Comparison of ENCODE assay signal across 8 mouse cellular contexts in the genomic region with DNA sequence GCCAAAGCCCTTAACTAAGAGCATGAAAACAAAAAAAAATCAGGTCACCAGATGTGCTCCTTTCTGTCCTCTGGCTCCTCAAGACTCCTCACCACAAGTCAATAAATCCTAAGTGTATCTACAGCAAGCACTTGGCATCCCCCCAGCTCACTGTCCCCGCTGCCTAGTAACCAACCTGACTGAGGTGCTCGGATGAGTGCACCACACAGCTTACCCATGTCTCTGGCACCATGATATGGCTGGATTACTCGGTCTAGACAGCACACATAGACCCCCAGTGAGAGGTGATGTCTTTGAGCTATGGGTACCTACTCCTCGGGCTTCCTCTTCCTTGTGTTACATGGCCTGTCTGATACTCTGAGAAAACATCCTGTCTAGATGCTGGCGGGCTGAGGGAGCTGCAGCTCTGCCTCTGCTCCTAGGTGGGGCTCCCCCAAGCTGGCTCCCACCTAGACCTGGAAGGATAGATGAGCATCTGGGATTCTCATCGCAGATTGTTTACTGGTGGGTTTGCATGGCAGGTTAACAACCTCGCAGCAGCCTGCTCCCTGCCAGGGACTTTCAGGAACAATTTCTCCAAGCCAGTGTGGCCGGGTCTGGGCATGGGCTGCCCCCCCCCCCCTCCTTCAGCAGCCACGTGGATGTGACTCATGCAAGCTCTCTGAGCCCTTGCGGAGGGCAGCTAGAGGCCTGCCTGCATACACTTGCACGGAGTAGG. TPM values are rescaled to one million over a fixed set of nuclear protein-coding genes. Genes with fewer than 3 reads are reported as not detected.
DNase-seq lines count a peak whose midpoint lies in the region; ATAC-seq and TF ChIP-seq lines count a peak whose summit lies in the region.

No protein-coding gene starts in this region.

- DNase-seq in kidney, postnatal 14 days, result no peak
- DNase-seq in Patski (ENCODE audit: low read depth, low spot score), result peak; percentile 96
- DNase-seq in cerebellum, postnatal 36 days, result peak; percentile 55 to 57
- peak; percentile 40 to 60 for DNase-seq in heart, postnatal 36 days
- DNase-seq in urinary bladder, postnatal 14 days (ENCODE audit: low spot score), result peak; percentile 59
- DNase-seq in spleen, postnatal 36 days (ENCODE audit: low spot score in 2 of 2), result no peak

- no peak overlapping the region for H3K4me2 ChIP-seq in kidney, embryonic 14.5 days (replicated peaks; ENCODE audit: low read depth, low read length)

- H3K9ac ChIP-seq in kidney, embryonic 14.5 days (ENCODE audit: low read depth, low read length), result no peak overlapping the region

- peaks cover 7% of the 10 kb centered on the region; the same call in 1 of the 2 replicates for H3K4me1 ChIP-seq in kidney, embryonic 14.5 days (ENCODE audit: control insufficient read depth, insufficient read depth, low read length)

- 0 out of 2 replicates have a peak, but pooled peaks have one; percentile 43 for ATAC-seq in kidney, embryonic 14.5 days (ENCODE audit: low FRiP score, low TSS enrichment)
- ATAC-seq in Patski, result peak; percentile 83
- no peak for ATAC-seq in CD4-positive, CD25-positive, alpha-beta regulatory T cell, adult 4 months

- TF ChIP-seq CTCF in Patski (IDR thresholded peaks at IDR 0.05), result no peak

- 45% methylated on average over 11 of the region's 11 CpGs for WGBS in kidney, embryonic 14.5 days

- CTCF ChIA-PET in Patski (lab: Charles Lee), result interaction anchor here (1.1 to 1.5 kb wide), 2 partner anchors 19 to 67 kb away, joined by 4 to 7 read pairs; no protein-coding TSS in a partner anchor

- in situ Hi-C loops in Patski (cut with MboI; ENCODE audit: low pct_unique_long_range_greater_than_20kb), result no loop called here

- POLR2A ChIA-PET in Patski (lab: Charles Lee), result interaction anchor here (0.7 kb wide), 1 partner anchor 811 kb away, joined by 3 read pairs; no protein-coding TSS in a partner anchor

- H3K27ac ChIP-seq in kidney, embryonic 14.5 days (ENCODE audit: low read depth, low read length), result no peak overlapping the region

- no peaks in the 10 kb centered on the region for H3K9me3 ChIP-seq in kidney, embryonic 14.5 days (ENCODE audit: control insufficient read depth, low read length)

- H3K4me3 ChIP-seq in kidney, embryonic 14.5 days (ENCODE audit: low read length), result no peak overlapping the region

- intact Hi-C loops in heart, postnatal 36 days (cut with DNase I), result no loop called here

- H3K36me3 ChIP-seq in kidney, embryonic 14.5 days (ENCODE audit: control insufficient read depth, insufficient read depth, low read length), result no peaks in the 10 kb centered on the region

- no peaks in the 10 kb centered on the region for H3K27me3 ChIP-seq in kidney, embryonic 14.5 days (ENCODE audit: control insufficient read depth, insufficient read depth, low read length)
- H3K27me3 ChIP-seq in Patski, result no peaks in the 10 kb centered on the region

RNA-seq across cellular contexts. Expression of a gene that starts 57.2 kb away (rescaled TPM):
- 0.39 and 0.84 TPM in 2 replicates for polyA plus RNA-seq in kidney, embryonic 14.5 days (2014; fragmentation: Nextera tagmentation; extraction: Ambion mirVana)
- 0.05 TPM for polyA plus RNA-seq in Patski (2021)
- 10 to 100 TPM; 30.9 to 32.5 TPM for total RNA-seq in heart, postnatal 36 days (2021)
- polyA plus RNA-seq in CD4-positive, CD25-positive, alpha-beta regulatory T cell, adult 4 months (2017; shearing (Covaris generic)), result not detected

RNA-seq across cellular contexts. Expression of a gene that starts 58.6 kb away (rescaled TPM):
- polyA plus RNA-seq in kidney, embryonic 14.5 days (2014; fragmentation: Nextera tagmentation; extraction: Ambion mirVana), result 1.7 and 4.0 TPM in 2 replicates
- 0.10 TPM for polyA plus RNA-seq in Patski (2021)
- 10 to 100 TPM in 1 of 2 experiments, 1 to 10 TPM in 1; 8.6 to 13.2 TPM for total RNA-seq in heart, postnatal 36 days (2021)
- polyA plus RNA-seq in CD4-positive, CD25-positive, alpha-beta regulatory T cell, adult 4 months (2017; shearing (Covaris generic)), result not detected

Comparison
In these comparisons a context has a peak if more than half of its experiments do, and no peak if none do; other contexts are left out.
1. DNase-seq: peak in Patski (single experiment), cerebellum, postnatal 36 days (2 of 2), heart, postnatal 36 days (2 of 2) and urinary bladder, postnatal 14 days (single experiment); none in kidney, postnatal 14 days (single experiment) and spleen, postnatal 36 days (0 of 2).